9 mouse cellular contexts compared by ENCODE assay signal in genomic region chr7:66080231-66080613, GRCm38 (mm10). TPM values are rescaled to one million over a fixed set of nuclear protein-coding genes. Genes with fewer than 3 reads are reported as not detected.
A peak's percentile ranks its signal among the peaks of the same experiment; 100 is the strongest.
DNase-seq lines count a peak whose midpoint lies in the region; ATAC-seq lines count a peak whose summit lies in the region.
"Had no signal": no experiment of that assay in that cellular context is flagged by ENCODE, and none has a peak within 500 bp of the region (broad histone marks: within the 10 kb centered on the region; RNA-seq: fewer than 3 reads in every experiment).

No protein-coding gene starts in this region.

- peak; percentile 15 for DNase-seq in embryo, embryonic 9.5 days (ENCODE audit: extremely low spot score)
- no peak for DNase-seq in embryo, embryonic 11 days
- peak; percentile 52 for DNase-seq in 416B (ENCODE audit: low read depth)
- DNase-seq in embryonic facial prominence, embryonic 14.5 days (ENCODE audit: low spot score): no peak
- peak; percentile 32 for DNase-seq in retina, postnatal 1 day
- no peak for DNase-seq in right cerebral cortex, postnatal 36 days (ENCODE audit: low spot score in 2 of 2)
- DNase-seq in adrenal gland, postnatal 4 days (ENCODE audit: low spot score in 2 of 2): no peak

- H3K36me3 ChIP-seq in embryonic facial prominence, embryonic 14.5 days (ENCODE audit: control insufficient read depth, insufficient read depth, low read length): peaks cover 53% of the 10 kb centered on the region
- peaks cover 51% of the 10 kb centered on the region for H3K36me3 ChIP-seq in limb, embryonic 13.5 days

- no peak for ATAC-seq in embryonic facial prominence, embryonic 14.5 days (ENCODE audit: low read depth)
- no peak for ATAC-seq in limb, embryonic 13.5 days (ENCODE audit: low FRiP score, low read depth)

- H3K27me3 ChIP-seq in embryonic facial prominence, embryonic 14.5 days (replicated peaks; ENCODE audit: control insufficient read depth, insufficient read depth, low read length): no peaks in the 10 kb centered on the region
- no peaks in the 10 kb centered on the region for H3K27me3 ChIP-seq in limb, embryonic 13.5 days
- H3K27me3 ChIP-seq: Patski had no signal

- H3K9me3 ChIP-seq in embryonic facial prominence, embryonic 14.5 days (ENCODE audit: control insufficient read depth, low read length): no peaks in the 10 kb centered on the region
- no peaks in the 10 kb centered on the region for H3K9me3 ChIP-seq in limb, embryonic 13.5 days

- peak overlapping the region; percentile 63 for H3K4me2 ChIP-seq in embryonic facial prominence, embryonic 14.5 days (ENCODE audit: low read depth, low read length)
- H3K4me2 ChIP-seq in limb, embryonic 13.5 days (replicated peaks): peak overlapping the region; percentile 86

- H3K4me1 ChIP-seq in embryonic facial prominence, embryonic 14.5 days (ENCODE audit: control insufficient read depth, insufficient read depth, low read length): peaks cover 11% of the 10 kb centered on the region
- peaks cover 36% of the 10 kb centered on the region for H3K4me1 ChIP-seq in limb, embryonic 13.5 days

- H3K27ac ChIP-seq in embryonic facial prominence, embryonic 14.5 days (replicated peaks; ENCODE audit: low read depth, low read length): peak overlapping the region; percentile 78; the same call in 1 of the 2 replicates
- peak overlapping the region; percentile 44; the same call in 1 of the 2 replicates for H3K27ac ChIP-seq in limb, embryonic 13.5 days

- peak overlapping the region; percentile 89 for H3K4me3 ChIP-seq in embryonic facial prominence, embryonic 14.5 days (ENCODE audit: low read depth, low read length)
- H3K4me3 ChIP-seq in limb, embryonic 13.5 days: peak overlapping the region; percentile 87

- H3K9ac ChIP-seq in embryonic facial prominence, embryonic 14.5 days (ENCODE audit: low read depth, low read length): peak overlapping the region; percentile 90
- H3K9ac ChIP-seq in limb, embryonic 13.5 days: peak overlapping the region; percentile 85

- WGBS in embryonic facial prominence, embryonic 14.5 days: 22% methylated on average over 5 of the region's 5 CpGs
- 37% methylated on average over 5 of the region's 5 CpGs for WGBS in limb, embryonic 13.5 days

RNA-seq across cellular contexts. Expression of gene Selenos, which starts 0.8 kb away (rescaled TPM):
- polyA plus RNA-seq in embryonic facial prominence, embryonic 14.5 days (2014; fragmentation: Nextera tagmentation; extraction: Ambion mirVana): 137 and 140 TPM in 2 replicates
- 121 and 128 TPM in 2 replicates for polyA plus RNA-seq in limb, embryonic 13.5 days (2015; fragmentation: Nextera tagmentation; extraction: Ambion mirVana)
- 10 to 100 TPM; 78.5 to 82.0 TPM for total RNA-seq in adrenal gland, postnatal 4 days (2021)

RNA-seq across cellular contexts. Expression of gene Snrpa1, which starts 21.4 kb away (rescaled TPM):
- polyA plus RNA-seq in embryonic facial prominence, embryonic 14.5 days (2014; fragmentation: Nextera tagmentation; extraction: Ambion mirVana): 134 and 146 TPM in 2 replicates
- polyA plus RNA-seq in limb, embryonic 13.5 days (2015; fragmentation: Nextera tagmentation; extraction: Ambion mirVana): 186 and 192 TPM in 2 replicates
- 10 to 100 TPM; 51.4 to 54.5 TPM for total RNA-seq in adrenal gland, postnatal 4 days (2021)

RNA-seq across cellular contexts. Expression of gene Chsy1, which starts 29.1 kb away (rescaled TPM):
- polyA plus RNA-seq in embryonic facial prominence, embryonic 14.5 days (2014; fragmentation: Nextera tagmentation; extraction: Ambion mirVana): 34.4 and 36.6 TPM in 2 replicates
- 24.9 and 26.4 TPM in 2 replicates for polyA plus RNA-seq in limb, embryonic 13.5 days (2015; fragmentation: Nextera tagmentation; extraction: Ambion mirVana)
- total RNA-seq in adrenal gland, postnatal 4 days (2021): 10 to 100 TPM; 27.8 to 29.5 TPM

RNA-seq across cellular contexts. Expression of gene Gm45213, which starts 36.8 kb away (rescaled TPM):
- polyA plus RNA-seq in embryonic facial prominence, embryonic 14.5 days (2014; fragmentation: Nextera tagmentation; extraction: Ambion mirVana): not detected in 2 replicates
- polyA plus RNA-seq in limb, embryonic 13.5 days (2015; fragmentation: Nextera tagmentation; extraction: Ambion mirVana): not detected in 2 replicates
- total RNA-seq in adrenal gland, postnatal 4 days (2021): not detected
- polyA plus RNA-seq: Patski had no signal

Comparison
In these comparisons a context has a peak if more than half of its experiments do, and no peak if none do; other contexts are left out.
1. DNase-seq: peak in embryo, embryonic 9.5 days (single experiment), 416B (single experiment) and retina, postnatal 1 day (single experiment); none in embryo, embryonic 11 days (single experiment), embryonic facial prominence, embryonic 14.5 days (single experiment), right cerebral cortex, postnatal 36 days (0 of 2) and adrenal gland, postnatal 4 days (0 of 2).